Mouse (Mus musculus) erythroid progenitor cell, adult 5-6 weeks (primary cell): Measurements from ENCODE around the gene Mars. TPM values are rescaled to one million over a fixed set of nuclear protein-coding genes. Genes with fewer than 3 reads are reported as not detected.

Experiments used
- ATAC-seq: replicated peaks from 2 replicates; pipeline ENCODE4 v1.8.0; 2016; ENCODE audit warnings: moderate number of reproducible peaks, mild to moderate bottlenecking, moderate TSS enrichment, inconsistent platforms; ENCODE audit not compliant: poor library complexity, low FRiP score, severe bottlenecking
- total RNA-seq, 2 experiments: library from RNA; stranded (forward) in 1 of 2; stranded (reverse) in 1 of 2; fragments of 150-400 nt in 1 of 2; fragments of 186-747, 209-891 nt in 1 of 2; gene quantifications; 2 replicates each; pipeline versions ENCODE4 v1.2.3 to v1.2.4; 2015 to 2017; ENCODE audit warnings: low replicate concordance in 2 of 2

Mars gene
- total RNA-seq (2015; ENCODE audit: low replicate concordance) (68.5 and 80.9 TPM in 2 replicates), total RNA-seq (2017; ENCODE audit: low replicate concordance) (86.0 and 98.9 TPM in 2 replicates)

GRCm38 (mm10) chr10:127311476-127312355, at the start of gene Mars:
Gene Mars (minus strand): TSS chr10:127311786.
- ATAC-seq: peak; percentile 90

- no peak for ATAC-seq
These were observed 49.1 kb upstream of the Mars start for GRCm38 (mm10) chr10:127360714-127361113.

DNA sequence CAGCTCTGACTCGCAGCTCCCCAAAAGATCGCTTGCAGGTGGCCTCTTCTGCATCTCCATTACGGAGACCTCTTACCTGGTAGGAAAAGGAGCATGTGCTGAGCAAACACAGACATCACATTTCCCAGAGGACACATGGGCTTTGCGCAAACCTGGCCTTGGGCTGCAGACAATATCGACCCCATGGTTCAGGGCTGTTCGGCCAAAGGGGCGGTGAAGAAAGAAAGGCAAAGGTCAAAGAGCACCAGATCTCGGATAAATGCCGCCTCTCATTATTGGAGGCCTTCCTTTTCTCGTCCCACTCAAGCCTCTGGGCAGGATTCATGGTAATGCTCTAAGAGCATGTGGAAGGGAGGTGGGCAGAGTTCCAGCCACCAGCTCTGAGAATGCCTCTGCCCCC, 43.8 kb upstream of the Mars start:
- no peak for ATAC-seq

GRCm38 (mm10) chr10:127353909-127354895, 42.6 kb upstream of the Mars start, which contains the start of gene Inhbe:
Gene Inhbe (minus strand): TSS chr10:127354411.
- ATAC-seq: no peak

DNA sequence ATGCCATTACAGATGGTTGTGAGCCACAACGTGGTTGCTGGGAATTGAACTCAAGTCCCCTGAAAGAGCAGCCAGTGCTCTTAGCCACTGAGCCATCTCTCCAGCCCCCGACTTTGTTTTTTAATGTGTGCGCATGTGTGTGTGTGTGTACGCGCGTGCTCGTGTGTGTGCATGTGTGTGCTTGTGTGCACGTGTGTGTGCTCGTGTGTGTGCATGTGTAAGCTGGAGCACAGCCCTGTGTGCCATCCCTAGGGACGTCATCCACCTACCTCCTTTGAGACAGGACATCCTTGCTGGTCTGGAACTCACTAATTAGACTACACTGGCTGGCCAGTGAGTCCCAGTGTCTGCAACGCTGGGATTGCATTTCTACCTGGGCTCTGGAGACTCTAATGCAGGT, 41.2 kb upstream of the Mars start:
- no peak for ATAC-seq

DNA sequence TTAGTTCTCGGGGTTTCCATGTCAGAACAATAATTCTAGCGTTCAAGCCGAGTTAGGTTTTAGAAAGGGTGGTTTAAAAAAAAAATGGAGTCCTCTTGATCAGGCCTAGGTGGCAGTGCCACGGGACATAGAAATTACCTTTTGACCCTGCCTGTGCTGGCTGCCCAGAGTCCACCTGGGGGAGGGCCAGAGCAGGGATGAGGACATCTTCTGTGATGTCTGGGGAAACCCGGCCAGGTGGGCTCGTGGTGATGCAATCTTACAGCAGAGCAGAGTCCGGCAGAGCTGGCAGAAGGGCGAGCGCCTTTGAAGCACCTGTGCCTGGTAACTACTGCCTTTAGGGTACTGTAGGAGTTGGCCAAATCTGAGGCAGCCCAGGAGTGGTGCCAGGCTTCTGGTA, 40.6 kb upstream of the Mars start:
- no peak for ATAC-seq

- ATAC-seq: no peak
These were observed 40.1 kb upstream of the Mars start for GRCm38 (mm10) chr10:127351719-127352118.

GRCm38 (mm10) chr10:127351285-127351595, 39.7 kb upstream of the Mars start:
- ATAC-seq: no peak

- ATAC-seq: no peak
These were observed 39.2 kb upstream of the Mars start for GRCm38 (mm10) chr10:127350594-127351284.

GRCm38 (mm10) chr10:127349810-127350209, 38.2 kb upstream of the Mars start:
- no peak for ATAC-seq

GRCm38 (mm10) chr10:127348957-127349356, 37.4 kb upstream of the Mars start:
- no peak for ATAC-seq

DNA sequence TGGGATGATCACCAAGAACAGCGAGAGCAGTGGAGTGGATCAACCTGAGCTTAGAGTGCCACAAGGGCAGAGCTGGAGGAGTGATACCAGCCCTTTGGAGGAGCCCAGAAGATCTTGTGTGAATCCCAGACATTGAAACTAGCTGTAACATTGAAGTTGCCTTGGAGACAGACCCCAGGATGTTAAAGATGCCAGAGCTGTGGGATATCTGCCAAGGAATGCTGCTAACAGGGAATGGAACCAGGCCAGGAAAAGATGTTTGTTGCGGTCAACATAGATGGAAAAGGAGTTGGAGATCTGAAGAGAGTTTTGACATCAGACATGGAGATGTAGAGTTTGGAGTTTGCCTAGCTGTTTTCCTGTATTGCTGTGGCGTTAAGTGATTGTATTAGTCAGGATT, 34.6 kb upstream of the Mars start:
- no peak for ATAC-seq

- no peak for ATAC-seq
These were observed 31.4 kb upstream of the Mars start for GRCm38 (mm10) chr10:127343029-127343428.

DNA sequence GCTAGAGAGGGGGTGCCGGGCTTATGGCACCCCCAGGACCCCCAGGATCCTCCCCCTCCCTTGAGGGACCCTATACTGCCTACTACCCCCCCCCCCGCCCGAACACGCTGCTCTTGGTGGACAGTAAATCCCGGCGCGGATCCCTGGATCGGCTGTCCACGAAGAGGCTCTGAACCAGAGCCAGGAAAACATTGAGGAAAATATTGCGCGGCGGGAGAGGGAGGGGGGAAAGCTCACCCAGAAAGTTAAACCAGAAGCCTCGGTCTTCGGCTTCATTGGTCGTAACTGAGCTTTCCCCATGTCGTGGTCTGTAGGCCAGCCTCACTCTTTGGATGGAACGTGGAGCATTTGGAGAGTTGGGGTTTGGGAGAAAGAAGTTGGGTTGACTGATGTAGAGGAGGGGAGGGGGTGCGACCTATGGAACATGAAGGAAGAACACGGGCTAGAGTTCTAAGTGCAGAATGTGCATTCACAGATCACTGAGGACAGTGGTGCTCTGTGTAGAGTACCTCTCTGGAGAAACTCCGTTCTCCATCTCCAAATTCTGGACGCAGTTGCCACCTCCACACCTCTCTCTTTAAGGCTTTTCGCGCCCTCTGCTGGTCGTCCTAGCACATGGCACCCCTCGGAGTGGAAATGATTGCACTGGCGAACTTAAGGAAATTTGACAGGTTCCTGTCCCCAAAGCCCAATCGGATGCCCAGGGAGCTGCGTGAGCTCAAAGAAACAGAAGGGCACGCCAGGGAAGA, 30.5 kb upstream of the Mars start, which contains the start of gene Gli1:
Gli1 (minus strand) TSS at position 84 of the 749 bp plus-strand sequence.
- ATAC-seq: peak; percentile 71

- ATAC-seq: no peak
These were observed 29.7 kb upstream of the Mars start for GRCm38 (mm10) chr10:127341360-127341690.

DNA sequence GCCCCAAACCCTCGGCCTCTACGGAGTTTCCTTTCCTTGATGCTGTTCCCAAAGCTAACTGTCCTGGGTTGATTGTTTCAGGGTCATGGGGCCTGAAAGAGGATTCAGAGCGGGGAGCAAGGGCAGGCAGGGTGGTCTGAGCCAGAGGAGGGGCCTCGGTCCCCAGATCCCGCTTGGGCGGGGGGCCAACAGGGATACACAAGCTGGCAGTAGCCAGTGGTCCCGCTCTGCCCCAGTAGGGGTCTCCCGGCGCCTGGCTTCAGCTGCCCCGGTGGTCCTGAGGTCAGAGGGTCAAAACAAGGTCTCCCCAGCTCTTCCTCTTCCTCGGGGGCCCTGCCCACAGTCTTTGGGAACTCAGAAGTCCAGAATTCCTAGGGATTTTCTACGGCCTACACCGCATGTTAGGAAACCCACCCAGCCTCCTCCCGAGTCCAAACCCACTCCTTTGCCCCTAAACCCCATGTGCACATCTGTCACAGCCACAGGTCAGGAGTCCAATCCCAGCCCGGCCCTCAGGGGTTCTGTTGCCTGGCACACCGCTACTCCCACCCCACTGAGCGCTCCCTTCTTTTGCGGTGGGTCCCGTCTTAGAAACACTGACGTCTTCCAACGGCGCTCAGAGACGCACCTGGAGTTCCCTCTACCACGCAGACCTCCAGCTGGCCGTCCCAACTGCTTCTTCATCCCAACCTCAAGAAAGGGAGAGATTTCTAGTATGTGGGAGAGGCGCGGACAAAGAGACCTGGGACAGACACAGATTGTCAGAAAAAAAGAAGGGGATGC, 29.2 kb upstream of the Mars start:
- no peak for ATAC-seq

GRCm38 (mm10) chr10:127339683-127340576, 28.3 kb upstream of the Mars start:
- ATAC-seq: no peak
